Mouse (Mus musculus) CH12F3 (cell line): ENCODE measurements around the gene Mafb.

Source experiments
- in situ Hi-C: fragments of 300-500 bp; cut with MboI; formaldehyde crosslinking; loops from 2 replicates; pipeline ENCODE4 v1.14.3; 2020; ENCODE audit warnings: low sequenced_read_pairs

Gene Mafb

DNA sequence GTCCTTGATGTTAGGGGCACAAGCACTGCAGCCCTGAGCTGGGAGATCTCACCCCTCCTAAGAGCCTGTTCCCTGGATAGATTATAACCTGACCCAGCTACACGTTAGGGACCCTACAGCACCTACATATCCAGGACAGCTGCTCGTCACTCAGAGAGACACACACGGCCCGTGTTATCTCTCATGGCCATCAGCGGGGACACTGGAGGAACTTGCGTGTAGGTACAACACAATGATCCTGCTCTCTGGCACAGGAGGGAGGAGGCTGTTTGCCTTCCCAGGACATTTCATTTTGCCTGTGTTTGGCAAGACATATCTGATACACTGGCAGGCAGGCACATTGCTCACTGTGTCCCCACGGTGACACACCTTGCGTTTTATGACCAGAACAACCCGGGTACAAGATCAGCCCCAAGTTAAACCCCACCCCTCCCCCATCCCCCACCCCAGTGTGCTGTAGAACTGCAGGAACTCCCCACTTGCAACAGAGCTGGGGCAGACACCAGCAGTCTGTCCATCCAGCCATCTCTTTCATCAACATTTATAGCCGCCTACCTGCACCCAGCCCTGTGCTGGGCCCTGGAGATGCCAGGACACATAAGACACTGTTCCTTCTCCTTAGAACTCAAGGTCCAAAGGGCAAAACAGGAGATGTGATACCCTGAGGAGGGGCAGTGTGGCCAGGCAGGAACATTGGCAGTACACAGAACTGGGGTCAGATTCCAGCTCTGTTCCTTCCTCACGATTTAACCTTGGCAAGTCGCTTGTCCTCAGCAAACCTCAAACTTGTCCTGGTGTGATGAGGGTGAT lies 34.1 kb downstream of the Mafb start:
- in situ Hi-C loops = no loop called here

DNA sequence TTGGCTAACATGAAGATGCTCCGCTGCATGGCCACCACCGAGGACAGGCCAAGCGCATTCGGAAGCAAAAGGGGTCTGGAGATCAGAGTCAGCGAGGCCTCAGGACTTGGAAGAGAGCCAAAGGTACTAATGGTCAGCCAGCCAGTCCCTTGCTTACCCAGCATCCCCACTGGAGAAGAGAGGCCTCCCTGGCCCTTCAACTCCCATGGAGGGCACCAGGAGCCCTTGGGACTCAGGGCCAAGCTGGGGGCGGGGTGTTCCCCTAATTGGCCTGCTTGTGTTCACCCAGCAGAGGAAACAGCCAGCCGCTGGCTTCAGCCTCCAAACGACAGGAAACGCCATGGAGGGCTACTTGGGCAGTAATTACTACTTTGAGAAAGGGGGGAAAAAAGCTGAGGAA lies 38.0 kb downstream of the Mafb start:
- in situ Hi-C loops = no loop called here

GRCm38 (mm10) chr2:160327716-160328115 lies 39.1 kb downstream of the Mafb start:
- in situ Hi-C loops = no loop called here

GRCm38 (mm10) chr2:160327167-160327566 lies 39.7 kb downstream of the Mafb start:
- in situ Hi-C loops = no loop called here

DNA sequence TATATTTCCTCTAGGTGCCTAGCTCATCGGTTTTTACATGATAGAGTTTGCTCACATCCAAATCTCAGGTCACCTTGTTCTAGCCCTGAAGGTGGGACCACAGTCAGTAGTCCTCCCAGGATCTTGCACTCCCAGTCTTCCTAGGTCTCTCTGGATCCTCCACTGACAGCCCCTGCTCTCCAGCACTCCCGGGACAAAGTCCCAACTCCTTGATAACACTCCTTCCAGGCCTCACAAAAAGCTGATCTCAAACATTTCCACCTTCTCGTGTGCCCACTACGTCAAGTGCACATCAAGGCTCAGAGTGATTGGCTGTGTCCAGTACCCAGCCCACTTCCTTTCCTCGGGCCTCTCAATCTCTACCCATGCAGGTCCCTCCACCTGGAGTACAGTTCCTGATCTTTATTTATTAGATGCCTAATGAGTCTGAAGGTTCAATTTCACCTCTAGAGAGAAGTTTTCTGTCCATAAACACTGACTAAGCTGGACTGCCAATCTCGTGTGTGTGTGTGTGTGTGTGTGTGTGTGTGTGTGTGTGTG lies 41.7 kb downstream of the Mafb start:
- in situ Hi-C loops = no loop called here

- in situ Hi-C loops = no loop called here
These were observed 45.0 kb downstream of the Mafb start for GRCm38 (mm10) chr2:160321829-160322228.

GRCm38 (mm10) chr2:160318255-160318654 lies 48.6 kb downstream of the Mafb start:
- in situ Hi-C loops = no loop called here
